In the genomic region with DNA sequence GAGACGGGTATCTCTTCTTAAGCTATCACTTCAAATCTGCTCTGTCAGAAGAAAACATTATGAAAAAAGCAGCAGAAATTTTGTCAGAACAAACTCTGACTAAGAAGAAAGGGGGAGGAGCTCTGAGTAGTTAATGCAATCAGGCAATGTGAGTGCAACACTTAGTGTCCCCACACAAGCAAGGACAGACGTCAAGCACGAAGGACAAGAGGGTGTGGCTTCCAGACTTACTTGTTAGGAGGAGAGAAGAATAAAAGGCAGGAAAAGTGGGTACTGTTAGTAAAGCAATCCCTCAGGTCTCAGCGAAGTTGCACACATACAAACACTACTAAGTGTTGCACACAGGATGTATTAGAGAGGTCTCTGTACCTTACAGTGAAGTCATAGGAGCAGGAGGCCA, we compare ENCODE assay signal across 19 mouse cellular contexts. TPM values are rescaled to one million over a fixed set of nuclear protein-coding genes. Genes with fewer than 3 reads are reported as not detected.
"Had no signal": no experiment of that assay in that cellular context is flagged by ENCODE, and none has a peak within 500 bp of the region (broad histone marks: within the 10 kb centered on the region; RNA-seq: fewer than 3 reads in every experiment).

No protein-coding gene starts in this region.

- H3K4me1 ChIP-seq: neural tube, embryonic 12.5 days; neural tube, embryonic 15.5 days had no signal

- DNase-seq: kidney, adult 2 months; kidney, postnatal 25 days; layer of hippocampus, adult 9-11 months; liver, embryonic 13.5 days; lung, adult 2 months; midbrain, embryonic 14.5 days; right cerebral cortex, adult 18-20 months; right cerebral cortex, postnatal 14 days; right cerebral cortex, postnatal 4 days; thymus, adult 2 months; thymus, postnatal 14 days had no signal

- H3K9me3 ChIP-seq: liver, embryonic 13.5 days; neural tube, embryonic 12.5 days; neural tube, embryonic 15.5 days had no signal

- H3K9ac ChIP-seq: liver, embryonic 13.5 days; neural tube, embryonic 12.5 days; neural tube, embryonic 15.5 days had no signal

- H3K27me3 ChIP-seq: liver, embryonic 13.5 days; neural tube, embryonic 12.5 days; neural tube, embryonic 15.5 days had no signal

- H3K27ac ChIP-seq: kidney, postnatal 0 days; layer of hippocampus, adult 2 months; left cerebral cortex, adult 2 months; liver, embryonic 13.5 days; neural tube, embryonic 12.5 days; neural tube, embryonic 15.5 days; stomach, postnatal 0 days had no signal

- H3K4me3 ChIP-seq: layer of hippocampus, adult 2 months; left cerebral cortex, adult 2 months; liver, embryonic 13.5 days; neural tube, embryonic 12.5 days; neural tube, embryonic 15.5 days had no signal

- H3K36me3 ChIP-seq: neural tube, embryonic 12.5 days had no signal

- H3K4me2 ChIP-seq: liver, embryonic 13.5 days; midbrain, embryonic 11.5 days; neural tube, embryonic 12.5 days; neural tube, embryonic 15.5 days had no signal

RNA-seq across cellular contexts. Expression of a gene that starts 33.1 kb away (rescaled TPM):
- total RNA-seq: liver, adult 2 months had no signal
- polyA plus RNA-seq: liver, adult 2 months had no signal
